Mouse (Mus musculus) hindbrain, embryonic 16.5 days (tissue): Measurements from ENCODE around the gene Vim. TPM values are rescaled to one million over a fixed set of nuclear protein-coding genes. Genes with fewer than 3 reads are reported as not detected.

Experiments used
- ATAC-seq: fragments of 200-750 bp; cut with Nextera tagmentation; 2 replicates; pipeline ENCODE4 v1.8.0; 2017; ENCODE audit warnings: moderate TSS enrichment, moderate library complexity
- H3K27ac ChIP-seq: fragments of 300-500 bp; sonication (generic); 2 replicates; pipeline ENCODE4 v1.5.1; 2014; ENCODE audit warnings: low read depth, mild to moderate bottlenecking, control low read depth, low read length, moderate library complexity
- H3K27me3 ChIP-seq: fragments of 300-500 bp; sonication (generic); replicated peaks from 2 replicates; pipeline ENCODE4 v1.6.1; 2014; ENCODE audit warnings: low read length; ENCODE audit not compliant: control insufficient read depth, insufficient read depth
- H3K36me3 ChIP-seq: fragments of 300-500 bp; sonication (generic); 2 replicates; pipeline ENCODE4 v1.6.1; 2014; ENCODE audit warnings: mild to moderate bottlenecking, low read length, moderate library complexity, mixed read lengths; ENCODE audit not compliant: control insufficient read depth, insufficient read depth
- H3K4me1 ChIP-seq: fragments of 300-500 bp; sonication (generic); 2 replicates; pipeline ENCODE4 v1.6.1; 2014; ENCODE audit warnings: low read depth, low read length; ENCODE audit not compliant: control insufficient read depth, insufficient read depth
- H3K4me2 ChIP-seq: fragments of 300-500 bp; sonication (generic); 2 replicates; pipeline ENCODE4 v1.6.1; 2014; ENCODE audit warnings: mild to moderate bottlenecking, low read length, control low read depth, moderate library complexity
- H3K4me3 ChIP-seq: fragments of 300-500 bp; sonication (generic); 2 replicates; pipeline ENCODE4 v1.5.1; 2014; ENCODE audit warnings: mild to moderate bottlenecking, low read length, control low read depth, moderate library complexity
- H3K9ac ChIP-seq: fragments of 300-500 bp; sonication (generic); 2 replicates; pipeline ENCODE4 v1.6.1; 2014; ENCODE audit warnings: low read depth, mild to moderate bottlenecking, control low read depth, low read length, moderate library complexity
- H3K9me3 ChIP-seq: fragments of 300-500 bp; sonication (generic); 2 replicates; pipeline ENCODE4 v1.6.1; 2014; ENCODE audit warnings: mild to moderate bottlenecking, low read length, moderate library complexity; ENCODE audit not compliant: control insufficient read depth
- WGBS: fragments of 180-500 bp; shearing (Covaris S2); extraction: QIAGEN DNeasy Blood & Tissue Kit; methylation state at CpG from one replicate; pipeline ENCODE4 v1.1.7; 2014; 5-methylcytosine and 5-hydroxymethylcytosine counted together
- polyA plus RNA-seq: library from polyadenylated mRNA; unstranded; fragments of >200 nt; fragmentation: Nextera tagmentation; extraction: Ambion mirVana; gene quantifications from 2 replicates; pipeline ENCODE4 v1.2.1, GENCODE M21; 2015

Vim gene
- polyA plus RNA-seq, 1 experiment from 2014 or later = 374 TPM

DNA sequence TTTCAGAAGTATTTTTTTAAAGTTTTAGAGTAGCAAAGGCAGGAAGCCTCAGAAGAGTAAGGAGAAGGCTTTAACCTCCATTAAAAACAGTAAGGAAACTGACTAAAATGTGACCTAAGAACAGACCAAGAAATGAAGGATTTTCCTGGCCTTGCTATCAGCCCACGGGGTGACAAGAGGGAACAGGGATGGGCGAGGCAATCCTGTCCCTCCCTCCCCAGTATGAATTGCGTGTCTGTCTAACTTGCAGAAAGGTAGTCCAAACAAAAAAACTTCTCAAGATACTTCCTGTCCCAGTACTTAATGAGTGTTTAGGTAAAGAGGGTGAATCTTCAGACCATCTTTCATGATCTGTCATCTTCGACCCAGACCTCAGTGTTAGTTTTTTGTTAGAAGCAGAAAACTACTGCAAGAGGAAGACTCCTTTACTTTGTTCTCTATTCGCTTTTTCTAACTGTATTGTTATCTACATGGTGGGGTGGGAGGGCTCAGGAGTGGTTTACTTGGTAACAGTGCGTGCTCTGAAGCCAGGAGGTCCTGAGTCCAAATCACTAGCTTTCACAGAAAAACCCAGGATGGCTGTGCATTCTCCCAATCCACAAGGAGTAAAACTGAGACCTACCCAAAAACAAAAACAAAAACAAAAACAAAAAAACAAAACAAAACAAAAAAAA, 34.9 kb upstream of the Vim start:
- Histone ChIP-seq H3K36me3 (no peaks in the 10 kb centered on the region), H3K27me3 (no peaks in the 10 kb centered on the region), H3K9me3 (no peaks in the 10 kb centered on the region), H3K4me2 (no peak overlapping the region), H3K4me1 (0 out of 2 replicates have a peak, but pooled peaks cover 1% of the 10 kb centered on the region), H3K9ac (no peak overlapping the region), H3K27ac (no peak overlapping the region), H3K4me3 (no peak overlapping the region)
- 79% methylated on average over 6 of the region's 6 CpGs for WGBS
- no peak for ATAC-seq

DNA sequence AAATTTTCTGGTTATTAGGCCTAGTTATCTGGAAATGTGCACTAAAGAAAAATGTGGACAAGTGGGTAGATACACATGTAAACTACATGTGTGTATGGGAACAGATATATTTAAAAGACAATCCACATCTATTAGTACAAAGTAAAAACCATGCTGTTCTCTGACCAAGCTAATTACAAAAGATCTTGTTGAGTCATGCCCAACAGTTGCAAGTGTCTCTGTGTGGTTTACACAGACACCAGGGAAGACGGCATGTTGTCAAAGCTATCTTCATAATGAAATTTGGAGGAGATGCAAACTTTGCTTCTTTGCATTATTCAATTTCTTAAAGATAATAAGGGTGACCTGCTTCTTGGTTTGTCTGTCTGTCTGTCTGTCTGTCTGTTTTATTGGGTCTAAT, 33.9 kb upstream of the Vim start:
- no peak for ATAC-seq
- no peaks in the 10 kb centered on the region for H3K9me3 ChIP-seq
- no peak overlapping the region for H3K9ac ChIP-seq
- 0 out of 2 replicates have a peak, but pooled peaks cover 2% of the 10 kb centered on the region for H3K4me1 ChIP-seq
- no peak overlapping the region for H3K27ac ChIP-seq
- no peaks in the 10 kb centered on the region for H3K27me3 ChIP-seq
- WGBS = 92% methylated on average over 1 of the region's 1 CpGs
- H3K4me2 ChIP-seq = no peak overlapping the region
- H3K36me3 ChIP-seq = no peaks in the 10 kb centered on the region
- no peak overlapping the region for H3K4me3 ChIP-seq

DNA sequence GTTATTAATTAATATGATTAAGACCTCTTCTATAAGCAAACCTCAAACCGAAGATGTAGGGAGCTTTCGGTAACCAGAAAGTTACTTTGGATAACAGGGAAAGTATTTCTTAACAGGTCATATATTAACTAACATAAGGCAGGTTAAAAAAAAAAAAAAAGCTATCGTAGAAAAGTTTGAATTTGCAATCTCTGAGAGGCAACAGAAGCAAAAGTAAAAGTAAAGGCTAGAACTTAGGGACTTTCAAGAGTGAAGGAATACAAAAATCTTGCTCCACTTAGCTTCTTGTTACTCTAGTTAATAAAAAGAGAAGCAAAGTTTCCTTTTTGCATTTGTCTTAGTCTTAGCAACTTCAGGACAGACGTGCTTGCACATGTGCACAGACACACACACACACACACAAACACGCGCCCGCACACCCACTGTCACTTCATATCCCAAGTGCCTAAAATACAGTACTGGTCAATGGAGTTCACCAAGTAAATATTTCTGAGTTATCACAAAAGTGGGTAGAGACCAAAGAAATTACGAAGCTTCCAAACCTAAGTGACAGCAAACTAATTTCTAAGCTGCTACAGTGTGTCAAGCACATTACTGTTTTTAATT, 30.1 kb upstream of the Vim start:
- ATAC-seq = no peak
- Histone ChIP-seq H3K36me3 (no peaks in the 10 kb centered on the region), H3K4me1 (0 out of 2 replicates have a peak, but pooled peaks cover 2% of the 10 kb centered on the region), H3K27ac (peak overlapping the region; percentile 90), H3K27me3 (no peaks in the 10 kb centered on the region), H3K9ac (peak overlapping the region; percentile 88), H3K4me3 (peak overlapping the region; percentile 64), H3K9me3 (no peaks in the 10 kb centered on the region), H3K4me2 (peak overlapping the region; percentile 63)
- 40% methylated on average over 8 of the region's 8 CpGs for WGBS

DNA sequence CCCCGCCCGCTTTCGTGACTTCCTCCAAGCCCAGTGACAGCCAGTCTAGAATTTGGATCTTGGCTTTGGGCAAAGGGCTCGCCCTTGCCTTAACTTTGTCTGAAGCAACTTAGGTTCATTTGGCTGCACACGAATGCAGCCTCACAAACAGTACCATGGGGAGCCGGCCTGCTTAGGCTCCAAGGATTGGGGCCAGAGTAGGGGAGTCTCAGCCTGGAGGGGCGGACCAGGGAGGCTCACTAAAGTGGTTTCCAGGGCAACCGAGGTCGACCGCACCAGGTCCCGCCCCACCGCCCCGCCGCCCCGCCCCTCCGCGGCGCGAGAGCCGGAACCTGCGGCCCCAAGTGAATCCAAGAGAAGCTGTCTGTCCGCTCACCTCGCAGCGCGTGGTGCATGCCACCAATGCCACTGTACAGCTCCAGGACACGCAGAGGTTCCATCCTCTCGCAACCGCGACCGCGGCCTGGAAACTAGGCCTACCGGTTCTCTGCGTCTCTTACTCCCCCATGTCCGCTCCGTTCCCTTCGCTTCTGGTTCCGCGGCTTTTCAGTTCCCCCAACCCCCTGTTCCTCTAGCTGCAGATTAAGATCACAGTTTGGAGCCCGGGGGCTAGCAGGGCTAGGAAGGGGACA, 29.4 kb upstream of the Vim start, which contains the start of gene Trdmt1:
Gene Trdmt1 (minus strand): TSS at position 476 of the 632 bp plus-strand sequence.
- Histone ChIP-seq H3K4me1 (0 out of 2 replicates have a peak, but pooled peaks cover 2% of the 10 kb centered on the region), H3K4me3 (peak within 1 kb of the TSS; percentile 64), H3K9me3 (no peaks in the 10 kb centered on the region), H3K27me3 (no peaks in the 10 kb centered on the region), H3K4me2 (peak within 1 kb of the TSS; percentile 63), H3K36me3 (no peaks in the 10 kb centered on the region), H3K9ac (peak within 1 kb of the TSS; percentile 88), H3K27ac (peak within 1 kb of the TSS; percentile 90)
- WGBS = under 1% methylated on average over 25 of the region's 39 CpGs
- peak; percentile 99 for ATAC-seq

DNA sequence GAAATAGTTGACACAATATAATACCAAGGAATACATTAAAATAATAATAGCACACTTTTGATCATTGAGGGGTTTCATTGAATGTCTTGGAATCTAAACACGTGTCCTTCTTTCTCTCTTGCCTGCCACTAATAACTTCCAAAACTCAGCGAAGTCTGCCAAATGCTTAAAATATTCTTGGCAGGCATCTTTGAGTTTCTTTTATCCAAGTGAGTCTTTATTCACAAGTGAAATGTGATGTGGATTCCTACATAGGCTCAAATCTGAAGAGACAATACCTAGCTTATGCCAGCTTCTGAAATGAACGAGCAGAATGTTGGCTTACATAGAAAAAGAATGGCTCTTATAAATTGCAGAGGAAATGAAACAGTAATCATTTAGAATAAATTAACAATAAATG, 25.0 kb upstream of the Vim start:
- H3K9me3 ChIP-seq = no peaks in the 10 kb centered on the region
- no peak overlapping the region for H3K4me3 ChIP-seq
- no peak overlapping the region for H3K27ac ChIP-seq
- no peak overlapping the region for H3K4me2 ChIP-seq
- 59% methylated on average over 3 of the region's 3 CpGs for WGBS
- no peak overlapping the region for H3K9ac ChIP-seq
- ATAC-seq = no peak
- no peaks in the 10 kb centered on the region for H3K36me3 ChIP-seq
- no peaks in the 10 kb centered on the region for H3K27me3 ChIP-seq
- H3K4me1 ChIP-seq = 0 out of 2 replicates have a peak, but pooled peaks cover 2% of the 10 kb centered on the region

DNA sequence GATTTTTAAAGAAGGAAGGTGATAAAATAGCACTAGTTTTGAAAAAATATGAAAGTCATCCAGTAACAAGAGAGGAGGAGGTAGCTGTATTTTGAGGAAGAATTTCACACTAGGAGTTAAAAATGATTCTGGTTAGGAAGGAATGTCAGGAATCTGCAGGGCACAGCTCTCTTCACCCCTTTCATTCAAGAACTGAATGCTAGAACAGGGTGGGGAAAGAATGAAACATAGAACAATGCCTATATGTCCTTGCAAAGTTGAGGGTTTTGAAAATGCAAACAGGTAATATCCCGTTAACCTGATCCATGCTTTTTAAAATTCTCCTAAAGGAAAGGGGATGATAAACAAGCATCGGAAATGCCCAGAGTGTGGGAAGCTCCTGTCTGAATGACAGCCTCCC, 19.8 kb upstream of the Vim start:
- H3K4me1 ChIP-seq = no peaks in the 10 kb centered on the region
- ATAC-seq = no peak
- H3K27ac ChIP-seq = no peak overlapping the region
- H3K36me3 ChIP-seq = no peaks in the 10 kb centered on the region
- no peak overlapping the region for H3K4me3 ChIP-seq
- H3K27me3 ChIP-seq = no peaks in the 10 kb centered on the region
- WGBS = 55% methylated on average over 2 of the region's 2 CpGs
- no peak overlapping the region for H3K9ac ChIP-seq
- no peaks in the 10 kb centered on the region for H3K9me3 ChIP-seq
- H3K4me2 ChIP-seq = no peak overlapping the region

DNA sequence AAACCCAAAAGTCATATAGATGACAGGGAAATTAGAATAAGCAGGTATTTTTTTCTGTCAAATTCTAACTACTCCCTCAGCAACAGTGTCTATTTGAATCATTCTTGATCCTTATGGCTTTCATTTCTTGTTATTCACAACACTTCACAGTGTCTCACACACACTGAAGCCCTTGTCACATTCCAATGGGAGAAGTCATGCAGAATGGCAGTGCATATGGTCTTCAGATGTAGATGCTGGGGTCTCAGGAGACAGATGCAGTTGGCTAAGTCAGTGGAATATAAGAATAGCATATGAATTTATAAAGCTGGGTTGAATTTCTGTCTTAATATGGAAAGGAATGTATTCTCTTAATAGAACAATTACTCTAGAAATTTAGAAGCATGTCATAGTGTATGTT, 17.5 kb upstream of the Vim start:
- Histone ChIP-seq H3K4me1 (no peaks in the 10 kb centered on the region), H3K4me2 (no peak overlapping the region), H3K9me3 (no peaks in the 10 kb centered on the region), H3K27ac (no peak overlapping the region), H3K36me3 (no peaks in the 10 kb centered on the region), H3K4me3 (no peak overlapping the region), H3K9ac (no peak overlapping the region), H3K27me3 (no peaks in the 10 kb centered on the region)
- ATAC-seq = no peak

DNA sequence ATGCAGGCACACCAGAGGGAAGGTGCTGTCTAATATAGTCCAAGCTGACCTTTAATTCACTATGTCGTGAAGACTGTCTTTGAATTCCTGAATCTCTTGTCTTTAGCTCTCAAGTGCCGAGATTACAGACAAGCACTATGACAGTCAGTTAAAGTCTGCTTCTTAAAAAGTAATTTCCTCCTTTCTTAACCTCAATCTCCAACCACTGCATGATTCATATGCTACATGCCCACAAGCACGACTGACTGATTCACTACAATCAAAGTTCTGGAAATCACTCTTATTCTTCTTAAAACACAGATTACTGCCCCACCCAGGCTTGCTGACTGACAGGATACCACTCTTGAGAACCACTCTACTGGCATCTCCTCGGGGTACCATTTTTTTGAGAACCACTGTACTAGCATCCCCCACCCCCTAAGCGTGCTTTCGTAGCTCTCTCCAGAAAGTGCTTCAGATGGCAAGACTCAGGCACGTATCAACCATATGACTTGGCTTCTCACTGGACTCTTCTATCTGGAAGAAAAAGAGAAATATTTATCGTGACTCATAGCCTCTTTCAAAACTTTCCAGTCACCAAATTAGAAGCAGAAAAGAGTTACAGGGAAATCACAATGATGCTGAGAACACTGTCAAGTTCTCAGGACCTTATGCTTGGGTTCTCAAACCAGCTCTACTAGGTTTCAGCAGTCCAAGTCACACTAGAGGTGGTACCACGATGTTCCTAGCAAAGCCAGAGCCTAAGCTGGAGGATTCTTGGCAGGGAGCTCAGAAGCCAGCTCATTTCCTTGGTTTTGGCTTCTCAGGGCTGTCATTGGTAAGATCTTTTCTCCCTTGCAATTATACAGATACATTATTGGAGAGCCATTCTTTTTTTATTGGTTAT, 16.3 kb upstream of the Vim start:
- Histone ChIP-seq H3K9me3 (no peaks in the 10 kb centered on the region), H3K4me3 (no peak overlapping the region), H3K27ac (no peak overlapping the region), H3K9ac (no peak overlapping the region), H3K4me2 (no peak overlapping the region), H3K27me3 (no peaks in the 10 kb centered on the region), H3K36me3 (no peaks in the 10 kb centered on the region), H3K4me1 (no peaks in the 10 kb centered on the region)
- ATAC-seq = no peak
- 87% methylated on average over 9 of the region's 9 CpGs for WGBS
